Mouse (Mus musculus): ENCODE measurements around the gene Cdk5r2.

- no peak for TF ChIP-seq CHD1 (IDR thresholded peaks at IDR 0.05; ENCODE audit: low read depth, low read length)
- no peak for TF ChIP-seq CTCF (conservative IDR thresholded peaks at IDR 0.05 in 1 of 2, IDR thresholded peaks at IDR 0.05 in 1 of 2; ENCODE audit: low read depth in 2 of 2, low read length in 2 of 2)
- no peak for TF ChIP-seq EP300 (IDR thresholded peaks at IDR 0.05; ENCODE audit: low read length)
- no peak for TF ChIP-seq ELF1 (IDR thresholded peaks at IDR 0.05; ENCODE audit: low read depth, low read length)
- TF ChIP-seq POLR2A (IDR thresholded peaks at IDR 0.05; ENCODE audit: low read depth, low read length): no peak
- TF ChIP-seq SIN3A (IDR thresholded peaks at IDR 0.05; ENCODE audit: low read length): no peak
- TF ChIP-seq POLR2AphosphoS2 (IDR thresholded peaks at IDR 0.05; ENCODE audit: low read depth, low read length): no peak
- no peak for TF ChIP-seq RAD21 (IDR thresholded peaks at IDR 0.05; ENCODE audit: low read depth, low read length)
- no peak for TF ChIP-seq ETS1 (conservative IDR thresholded peaks at IDR 0.05; ENCODE audit: low read depth, low read length)
- TF ChIP-seq MYC (IDR thresholded peaks at IDR 0.05; ENCODE audit: low read depth, low read length): no peak
- TF ChIP-seq CHD2 (IDR thresholded peaks at IDR 0.05; ENCODE audit: low read length): no peak
- no peak for TF ChIP-seq NRF1 (IDR thresholded peaks at IDR 0.05; ENCODE audit: low read depth, low read length)
- no peak for TF ChIP-seq USF1 (IDR thresholded peaks at IDR 0.05; ENCODE audit: low read depth, low read length)
These were observed 28.1 kb downstream of the Cdk5r2 start for GRCm38 (mm10) chr1:74882828-74883227.
